Mouse (Mus musculus) Muller cell, postnatal 12 days (primary cell): ENCODE measurements around the gene Hist1h2ae.
"Not testable (repeated sequence)": the region's sequence is repeated elsewhere in the genome, so short reads cannot be mapped to it uniquely, and the experiment has no call there.

ENCODE experiments used
- DNase-seq: peaks from one replicate; pipeline ENCODE4 v3.0.0-alpha.2; 2015; ENCODE audit errors: inconsistent ontology term

Hist1h2ae gene

DNA sequence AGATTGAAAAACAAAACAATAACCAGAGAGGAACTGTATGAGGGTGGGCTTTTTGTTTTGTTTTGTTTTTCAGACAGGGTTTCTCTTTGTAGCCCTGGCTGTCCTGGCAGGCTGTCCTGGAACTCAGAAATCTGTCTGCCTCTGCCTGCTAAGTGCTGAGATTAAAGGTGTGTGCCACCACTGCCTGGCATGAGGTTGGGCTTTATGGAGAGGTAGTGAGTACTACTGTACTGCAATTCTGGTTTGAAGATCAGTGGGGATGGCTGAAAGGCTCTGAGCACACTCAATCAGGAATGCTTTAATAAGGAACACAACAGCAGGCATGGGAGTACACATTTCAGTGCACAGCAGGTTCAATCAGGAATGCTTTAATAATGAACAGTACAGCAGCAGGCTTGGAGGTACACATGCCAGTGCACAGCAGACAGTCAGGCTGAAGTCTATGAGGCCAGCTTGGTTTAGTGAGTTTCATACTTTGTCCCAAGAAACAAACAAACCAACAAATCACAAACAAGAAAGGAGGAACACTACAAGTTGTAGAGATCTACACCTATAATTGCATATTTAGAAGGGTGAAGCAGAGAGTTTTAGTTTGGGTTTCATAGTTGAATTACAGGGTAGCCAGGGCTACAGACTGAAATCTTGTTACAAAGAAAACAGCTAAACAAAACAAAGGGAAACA is 12.5 kb upstream of the Hist1h2ae start:
- DNase-seq, result no peak

GRCm38 (mm10) chr13:23582219-23583056 is 11.4 kb upstream of the Hist1h2ae start:
- no peak for DNase-seq

GRCm38 (mm10) chr13:23581408-23582218 is 10.6 kb upstream of the Hist1h2ae start, which contains the start of gene Hist1h4d:
TSS of gene Hist1h4d (plus strand) at chr13:23581598.
- peak; percentile 96 for DNase-seq

- no peak for DNase-seq
Observed at GRCm38 (mm10) chr13:23577835-23578234, 6.8 kb upstream of the Hist1h2ae start.

- no peak for DNase-seq
Observed at GRCm38 (mm10) chr13:23576906-23577639, 6.1 kb upstream of the Hist1h2ae start.

- no peak for DNase-seq
Observed at GRCm38 (mm10) chr13:23576351-23576881, 5.4 kb upstream of the Hist1h2ae start.

DNA sequence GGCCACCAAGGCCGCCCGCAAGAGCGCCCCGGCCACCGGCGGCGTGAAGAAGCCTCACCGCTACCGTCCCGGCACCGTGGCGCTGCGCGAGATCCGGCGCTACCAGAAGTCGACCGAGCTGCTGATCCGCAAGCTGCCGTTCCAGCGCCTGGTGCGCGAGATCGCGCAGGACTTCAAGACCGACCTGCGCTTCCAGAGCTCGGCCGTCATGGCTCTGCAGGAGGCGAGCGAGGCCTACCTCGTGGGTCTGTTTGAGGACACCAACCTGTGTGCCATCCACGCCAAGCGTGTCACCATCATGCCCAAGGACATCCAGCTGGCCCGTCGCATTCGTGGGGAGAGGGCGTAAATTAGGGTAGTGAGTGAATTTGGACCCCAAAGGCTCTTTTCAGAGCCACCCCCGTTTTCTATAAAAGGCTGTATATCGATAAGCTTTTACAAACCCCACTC is 4.9 kb upstream of the Hist1h2ae start:
- not testable (repeated sequence) for DNase-seq

GRCm38 (mm10) chr13:23575271-23575851 is 4.3 kb upstream of the Hist1h2ae start, which contains the start of gene Hist1h3d:
TSS of gene Hist1h3d (plus strand) at chr13:23575763.
- peak; percentile 87 for DNase-seq

- DNase-seq, result not testable (repeated sequence)
Observed at GRCm38 (mm10) chr13:23574546-23575170, 3.6 kb upstream of the Hist1h2ae start.

GRCm38 (mm10) chr13:23573898-23574524 is 3.0 kb upstream of the Hist1h2ae start, which contains the start of the genes Hist1h2bf and Hist1h2ad:
TSS of gene Hist1h2bf (minus strand) at chr13:23574196.
TSS of gene Hist1h2ad (plus strand) at chr13:23574381.
- peak; percentile 98 for DNase-seq

- not testable (repeated sequence) for DNase-seq
Observed at GRCm38 (mm10) chr13:23573034-23573897, 2.2 kb upstream of the Hist1h2ae start.

DNA sequence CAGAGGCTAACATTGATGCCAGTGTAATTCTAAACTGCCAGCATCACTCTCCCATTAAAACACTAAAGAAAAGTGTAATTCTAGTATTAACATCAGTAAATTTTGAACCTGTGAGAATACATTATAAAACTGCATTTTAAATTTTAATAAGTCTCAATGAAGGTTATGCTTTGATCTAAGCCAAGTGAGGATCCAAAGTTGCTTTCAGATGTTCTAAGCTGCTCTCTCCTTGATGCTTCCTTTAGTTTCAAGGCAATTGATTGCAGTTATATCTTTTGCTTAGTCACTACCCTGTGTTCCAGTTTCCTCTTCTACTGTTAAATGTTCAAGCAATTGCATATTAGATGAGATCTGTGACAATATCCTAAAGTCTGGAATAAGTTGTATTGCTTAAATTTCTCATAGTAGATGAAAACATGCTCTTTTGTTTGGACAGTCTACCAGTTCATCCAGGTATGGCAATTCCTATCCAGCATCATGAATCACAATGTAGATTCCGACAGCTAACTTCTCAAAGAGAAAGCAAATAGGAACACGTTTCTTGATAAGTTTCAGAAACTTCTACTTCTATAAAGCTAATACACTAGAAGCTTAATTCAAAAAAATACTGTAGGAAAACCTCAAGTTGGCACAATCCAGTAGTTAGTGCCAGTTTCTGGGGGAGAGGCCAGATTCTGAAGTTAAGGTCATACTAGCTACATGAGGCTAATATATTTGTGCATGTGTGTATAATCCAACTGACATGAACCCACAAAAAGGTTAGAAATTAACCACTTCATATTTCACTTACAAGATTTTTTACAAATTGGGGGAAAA is 1.4 kb upstream of the Hist1h2ae start:
- DNase-seq, result no peak

DNA sequence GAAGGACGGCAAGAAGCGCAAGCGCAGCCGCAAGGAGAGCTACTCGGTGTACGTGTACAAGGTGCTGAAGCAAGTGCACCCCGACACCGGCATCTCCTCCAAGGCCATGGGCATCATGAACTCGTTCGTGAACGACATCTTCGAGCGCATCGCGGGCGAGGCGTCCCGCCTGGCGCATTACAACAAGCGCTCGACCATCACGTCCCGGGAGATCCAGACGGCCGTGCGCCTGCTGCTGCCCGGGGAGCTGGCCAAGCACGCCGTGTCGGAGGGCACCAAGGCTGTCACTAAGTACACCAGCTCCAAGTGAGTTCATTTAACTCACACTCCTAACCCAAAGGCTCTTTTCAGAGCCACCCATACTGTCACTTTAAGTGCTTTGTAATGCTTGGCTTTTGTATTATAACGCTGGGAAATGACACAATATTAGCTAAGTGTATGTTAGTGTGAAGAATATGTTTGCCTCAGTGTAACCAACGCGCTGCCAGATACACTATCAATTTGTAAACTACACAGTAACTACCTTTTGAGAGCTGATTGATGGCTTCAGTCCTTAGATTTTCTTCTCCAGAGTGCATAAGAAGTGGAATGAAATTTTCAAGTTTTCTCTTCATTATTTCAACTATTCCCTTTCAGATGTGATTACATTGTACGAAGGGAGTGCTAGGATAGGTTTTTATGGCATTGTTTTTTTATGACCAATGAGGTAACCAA is 641 bp upstream of the Hist1h2ae start:
- DNase-seq, result not testable (repeated sequence)

GRCm38 (mm10) chr13:23570261-23571021 is 579 bp downstream of the Hist1h2ae start:
- not testable (repeated sequence) for DNase-seq

DNA sequence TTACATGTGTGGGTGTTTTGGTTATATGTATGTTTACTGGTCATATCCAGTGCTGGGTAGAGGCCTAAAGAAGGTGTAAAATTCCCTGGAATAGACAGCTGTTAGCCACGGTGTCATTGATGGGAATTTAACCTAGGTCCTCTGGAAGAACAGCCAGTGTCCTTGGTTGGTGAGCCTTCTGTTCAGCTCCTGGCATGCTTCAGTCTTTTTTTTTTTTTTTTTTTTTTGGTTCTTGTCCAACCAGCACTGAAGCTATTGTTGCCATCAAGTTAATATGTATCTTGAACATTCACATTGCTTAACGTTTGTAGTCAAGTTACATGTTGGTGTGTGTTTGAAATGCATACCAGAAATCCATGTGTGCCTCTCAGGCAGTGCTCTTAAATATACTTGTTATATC is 6.5 kb downstream of the Hist1h2ae start:
- no peak for DNase-seq
